Mouse (Mus musculus) embryo, embryonic 9.5 days (tissue): ENCODE measurements around the gene Dph2.

Experiments used
- DNase-seq: peaks from one replicate; pipeline ENCODE4 v3.0.0-alpha.2; 2017; ENCODE audit errors: extremely low spot score

Gene Dph2

DNA sequence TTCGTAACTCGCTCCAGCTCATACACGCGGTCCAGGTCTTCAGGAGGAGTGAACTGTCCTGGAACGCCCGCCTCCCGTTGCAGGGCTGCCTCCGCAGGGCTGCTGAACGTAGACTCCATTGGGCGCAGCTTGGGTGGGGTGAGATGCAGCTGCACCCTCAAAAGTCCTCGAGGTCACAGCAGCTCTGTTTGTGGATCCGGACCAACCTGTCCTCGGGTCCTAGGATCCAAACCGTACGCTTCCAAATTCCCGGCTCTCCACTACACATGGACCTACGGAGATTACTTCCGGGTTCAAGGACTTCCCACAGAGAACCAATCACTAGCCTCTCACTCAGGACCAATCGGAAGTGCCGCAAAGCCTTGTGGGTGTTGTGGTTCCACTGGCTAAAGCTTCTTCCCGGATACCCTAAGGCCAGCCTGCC lies at the start of gene Dph2:
Gene Dph2 (minus strand): TSS at position 295 of the 424 bp plus-strand sequence.
- DNase-seq = peak; percentile 82

GRCm38 (mm10) chr4:117936964-117937363 lies 45.1 kb upstream of the Dph2 start:
- DNase-seq = no peak

- DNase-seq = no peak
Measured at GRCm38 (mm10) chr4:117934081-117934480, 42.2 kb upstream of the Dph2 start.

GRCm38 (mm10) chr4:117933248-117933647 lies 41.4 kb upstream of the Dph2 start:
- no peak for DNase-seq

- peak; percentile 67 for DNase-seq
Measured at GRCm38 (mm10) chr4:117929391-117929881, 37.6 kb upstream of the Dph2 start, which contains the start of gene Artn. Artn (minus strand) TSS chr4:117929763.

DNA sequence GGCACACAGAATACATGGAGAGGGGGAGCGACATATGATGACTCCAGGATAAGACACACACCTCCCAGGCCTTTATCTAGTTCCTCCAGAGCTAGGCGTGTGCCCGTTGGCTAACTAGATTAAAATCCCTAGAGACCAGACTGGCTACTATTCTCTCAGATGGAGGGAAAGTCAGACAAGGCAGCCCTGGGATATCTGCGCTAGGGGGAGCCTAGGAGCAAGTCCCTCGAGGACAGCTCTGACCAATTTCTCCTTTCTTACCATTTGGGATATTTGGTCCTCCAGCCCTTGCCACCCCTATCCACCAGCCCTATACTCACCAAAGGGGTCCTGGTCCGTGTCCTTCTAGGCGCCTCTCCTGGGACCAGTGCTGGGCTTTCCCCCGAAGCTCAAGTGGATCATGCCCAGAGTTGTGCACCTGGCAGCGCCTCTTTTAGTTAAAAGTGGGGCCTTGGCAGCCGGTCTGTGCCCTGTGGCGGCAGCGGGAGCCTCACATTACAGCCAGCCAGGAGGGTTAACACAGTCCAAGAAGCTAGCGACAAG lies 36.9 kb upstream of the Dph2 start:
- DNase-seq = peak; percentile 63

DNA sequence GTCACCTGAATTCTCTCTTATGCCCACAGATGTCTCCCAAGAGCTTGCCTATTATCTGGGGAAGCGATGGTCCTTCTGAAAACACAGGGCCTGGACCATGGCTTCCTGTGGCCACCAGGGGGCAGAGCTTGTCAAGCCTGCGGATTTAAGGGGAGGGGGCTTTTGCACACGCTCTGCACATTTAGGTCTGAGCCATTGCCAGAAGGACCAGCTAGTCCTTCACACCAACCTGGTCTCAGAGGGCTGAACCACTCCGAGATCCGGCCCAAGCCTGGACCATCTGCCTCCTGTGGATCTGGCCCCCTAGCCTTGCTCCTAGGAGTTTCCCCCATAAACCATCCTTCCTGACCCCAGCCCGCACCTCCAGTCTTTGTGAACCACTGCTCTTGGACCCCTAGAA lies 36.4 kb upstream of the Dph2 start:
- DNase-seq = peak; percentile 78

DNA sequence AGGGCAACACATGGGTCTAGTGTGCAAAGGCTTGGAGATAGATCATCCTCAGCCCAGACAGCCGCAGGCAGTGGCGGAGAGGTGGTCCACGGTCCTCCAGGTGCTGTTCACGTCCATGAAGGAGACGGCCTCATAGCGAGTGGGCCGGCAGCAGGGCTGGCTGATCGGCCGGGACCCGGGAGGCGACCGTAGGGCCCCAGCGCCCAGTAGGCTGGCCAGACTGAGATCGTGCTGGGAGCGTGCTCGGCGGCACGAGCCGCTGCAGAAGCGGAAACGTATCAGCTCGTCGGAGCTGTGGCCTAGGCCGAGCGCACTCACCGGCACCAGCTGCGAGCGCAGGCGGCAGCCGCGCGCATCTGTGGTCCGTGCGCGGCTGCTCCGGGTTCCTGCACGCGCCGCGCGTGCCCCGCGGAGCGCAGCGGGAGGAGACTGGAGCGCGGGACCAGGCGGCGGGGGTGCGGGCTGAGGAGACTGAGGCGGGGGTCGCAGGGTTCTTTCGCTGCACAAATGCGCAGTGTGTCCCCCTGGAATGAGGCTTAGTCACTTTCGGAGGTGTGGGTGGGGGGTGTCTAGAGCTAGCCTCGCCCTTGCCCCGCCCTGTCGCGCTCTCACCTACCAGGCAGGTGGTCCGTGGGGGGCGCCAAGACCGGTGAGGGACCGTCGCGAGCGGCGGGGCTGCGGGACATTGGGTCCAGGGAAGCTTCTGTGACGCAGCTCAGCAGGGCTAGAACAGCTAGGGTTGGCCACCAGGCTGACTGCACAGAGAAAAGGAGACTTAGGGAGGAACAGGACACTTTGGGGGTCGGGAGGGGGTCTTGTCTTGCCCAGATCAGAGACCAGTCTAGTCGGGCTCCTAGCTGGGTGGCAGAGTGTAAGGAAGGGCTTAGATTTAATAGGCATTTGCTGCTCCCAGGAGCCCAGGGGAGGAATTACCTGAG lies 35.0 kb upstream of the Dph2 start:
- peak; percentile 47 for DNase-seq

DNA sequence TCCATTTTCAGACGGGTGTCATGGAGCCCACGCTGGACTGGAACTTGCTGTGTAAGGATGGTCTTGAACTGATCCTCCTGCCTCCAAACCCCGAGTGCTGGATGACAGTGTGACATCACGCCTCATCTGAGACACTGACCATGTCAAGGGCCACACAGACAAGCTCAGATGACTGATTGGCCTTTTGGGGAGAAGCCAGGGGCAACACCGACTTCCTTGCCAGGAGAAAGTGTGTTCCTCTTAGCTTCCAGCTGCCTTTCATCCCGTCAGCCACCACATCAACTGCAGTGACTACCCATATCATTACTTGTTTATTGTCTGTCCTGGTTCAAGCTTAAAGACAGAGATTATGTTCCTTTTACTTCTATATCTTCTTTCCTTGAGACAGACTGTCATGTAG lies 33.1 kb upstream of the Dph2 start:
- no peak for DNase-seq

- DNase-seq = no peak
Measured at GRCm38 (mm10) chr4:117923450-117923849, 31.6 kb upstream of the Dph2 start.

GRCm38 (mm10) chr4:117921358-117921757 lies 29.5 kb upstream of the Dph2 start:
- DNase-seq = no peak

GRCm38 (mm10) chr4:117918762-117919161 lies 26.9 kb upstream of the Dph2 start:
- no peak for DNase-seq

- DNase-seq = no peak
Measured at GRCm38 (mm10) chr4:117918261-117918660, 26.4 kb upstream of the Dph2 start.

DNA sequence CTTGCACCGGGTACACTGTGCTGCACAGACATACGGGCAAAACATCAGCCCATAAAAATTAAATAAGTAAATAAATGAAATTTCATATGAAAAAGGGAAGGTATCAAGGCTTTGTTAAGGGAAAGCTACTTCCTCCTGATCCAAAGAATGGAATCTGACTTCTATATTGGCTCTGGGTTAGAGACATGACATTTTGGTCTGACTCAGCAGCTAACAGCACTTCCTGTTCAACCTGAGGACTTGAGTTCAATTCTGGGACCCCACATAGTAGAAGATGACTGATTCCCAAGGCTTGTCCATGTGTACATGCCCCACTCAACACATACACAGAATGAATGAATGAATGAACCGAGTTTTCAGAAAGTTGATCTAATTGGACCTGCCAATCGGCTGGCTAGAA lies 26.0 kb upstream of the Dph2 start:
- DNase-seq = no peak

DNA sequence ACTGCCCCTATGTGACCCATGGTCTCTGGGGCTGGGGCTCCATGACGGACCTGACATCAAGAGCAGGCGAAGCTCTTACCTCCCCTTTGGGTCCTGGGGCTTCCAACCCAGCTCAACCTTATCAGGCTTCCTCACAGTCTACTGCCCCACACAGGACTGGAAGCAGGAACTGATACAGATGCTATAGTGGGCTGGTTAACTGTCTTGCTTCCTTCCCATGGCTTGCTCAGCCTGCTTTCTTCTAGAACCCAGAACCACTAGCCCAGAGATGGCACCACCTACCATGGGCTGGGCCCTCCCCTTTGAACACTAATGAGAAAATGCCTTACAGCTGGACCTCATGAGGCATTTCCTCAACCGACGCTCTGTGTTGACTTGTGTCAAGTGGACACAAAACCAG lies 25.6 kb upstream of the Dph2 start:
- no peak for DNase-seq

- DNase-seq = no peak
Measured at GRCm38 (mm10) chr4:117916386-117916785, 24.6 kb upstream of the Dph2 start.

GRCm38 (mm10) chr4:117915489-117916105 lies 23.8 kb upstream of the Dph2 start:
- DNase-seq = no peak

- DNase-seq = peak; percentile 99
Measured at GRCm38 (mm10) chr4:117914591-117915442, 23.0 kb upstream of the Dph2 start, which contains the start of gene Ipo13. Ipo13 (minus strand) TSS chr4:117914999.

DNA sequence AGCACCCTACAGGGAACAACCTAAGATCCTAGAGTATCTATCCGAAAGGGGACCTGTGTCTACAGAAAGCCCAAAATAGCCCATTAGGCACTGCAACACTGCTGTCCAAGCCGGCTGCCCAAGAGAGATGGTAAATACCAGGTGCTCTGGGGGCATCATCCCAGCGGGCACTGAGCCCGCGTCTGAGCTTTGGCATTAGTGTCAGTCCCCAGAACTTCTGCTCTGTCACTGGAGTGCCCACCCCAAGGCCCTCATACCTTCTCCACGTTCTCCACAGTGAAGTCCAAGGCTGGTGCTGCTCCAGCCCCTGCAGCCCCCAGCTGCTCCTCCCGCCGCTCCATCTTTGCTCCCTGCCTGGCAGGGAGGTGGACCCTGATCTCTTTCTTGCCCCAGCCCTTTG lies 22.2 kb upstream of the Dph2 start:
- no peak for DNase-seq

DNA sequence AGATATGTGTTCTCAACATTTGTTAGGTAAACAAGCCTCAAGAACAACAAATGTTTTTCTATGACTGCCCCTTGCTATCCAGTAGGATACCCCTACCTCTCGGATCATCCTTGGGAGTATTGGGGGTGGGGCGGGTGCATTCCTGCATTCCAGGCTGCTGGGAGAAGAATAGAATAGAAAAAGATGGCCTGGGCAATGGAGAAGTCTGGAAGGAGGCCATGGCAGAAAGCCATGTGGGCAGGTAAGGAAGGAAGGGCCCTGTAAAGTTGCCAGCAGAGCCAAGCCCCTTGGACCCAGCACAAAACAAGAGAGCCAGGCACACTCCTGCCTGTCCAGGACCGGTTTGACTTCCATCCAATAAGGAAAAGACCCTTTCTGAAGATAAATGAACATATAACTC lies 21.6 kb upstream of the Dph2 start:
- no peak for DNase-seq

DNA sequence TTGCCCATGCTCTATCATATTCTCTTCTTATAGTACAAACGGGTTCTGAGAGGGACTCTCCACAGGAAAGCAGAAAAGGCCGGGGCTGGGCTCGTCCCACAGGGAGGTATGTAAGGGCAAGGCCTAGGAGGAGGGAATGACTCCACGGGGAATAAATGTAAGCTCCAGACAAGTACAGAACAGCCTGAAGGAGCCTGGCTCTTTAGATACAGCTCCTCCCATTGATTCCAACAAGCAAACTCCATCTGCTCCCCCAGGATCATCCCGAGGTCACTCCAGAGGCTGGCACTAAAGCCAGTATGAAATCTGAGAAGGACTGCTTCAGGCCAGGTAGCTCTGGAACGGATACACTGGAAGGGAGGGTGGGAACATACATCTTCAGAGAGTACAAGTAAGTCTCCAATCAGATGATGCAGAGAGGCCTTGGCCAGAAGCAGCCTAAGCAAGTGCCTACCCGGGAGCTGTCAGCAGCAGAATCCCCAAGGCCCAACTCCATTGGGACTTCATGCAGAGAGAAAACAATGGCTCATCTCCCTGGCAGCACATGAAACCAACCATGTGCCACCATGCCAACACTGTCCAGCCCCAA lies 20.9 kb upstream of the Dph2 start:
- DNase-seq = no peak
